Mouse (Mus musculus): ENCODE results near the gene Ntn4.
"Not testable (repeated sequence)": the region's sequence is repeated elsewhere in the genome, so short reads cannot be mapped to it uniquely, and the experiment has no call there.

Gene Ntn4

GRCm38 (mm10) chr10:93642897-93643296, 2.4 kb downstream of the Ntn4 start:
- DNase-seq: no peak

GRCm38 (mm10) chr10:93644451-93644941, 4.0 kb downstream of the Ntn4 start:
- DNase-seq: no peak

- DNase-seq: no peak
Observed at GRCm38 (mm10) chr10:93647655-93648561, 7.4 kb downstream of the Ntn4 start.

GRCm38 (mm10) chr10:93648598-93649102, 8.2 kb downstream of the Ntn4 start:
- no peak for DNase-seq

- no peak for DNase-seq
Observed at GRCm38 (mm10) chr10:93649127-93649526, 8.6 kb downstream of the Ntn4 start.

- DNase-seq: no peak
Observed at GRCm38 (mm10) chr10:93649600-93649999, 9.1 kb downstream of the Ntn4 start.

- DNase-seq: no peak
Observed at GRCm38 (mm10) chr10:93653322-93653721, 12.8 kb downstream of the Ntn4 start.

GRCm38 (mm10) chr10:93655428-93655827, 14.9 kb downstream of the Ntn4 start:
- no peak for DNase-seq

GRCm38 (mm10) chr10:93659792-93660191, 19.3 kb downstream of the Ntn4 start:
- no peak for DNase-seq

GRCm38 (mm10) chr10:93661348-93661991, 21.0 kb downstream of the Ntn4 start:
- no peak for DNase-seq

GRCm38 (mm10) chr10:93662018-93662417, 21.5 kb downstream of the Ntn4 start:
- DNase-seq: peak; percentile 31

- no peak for DNase-seq
Observed at GRCm38 (mm10) chr10:93666222-93666621, 25.7 kb downstream of the Ntn4 start.

GRCm38 (mm10) chr10:93666996-93667395, 26.5 kb downstream of the Ntn4 start:
- DNase-seq: no peak

- DNase-seq: no peak
Observed at GRCm38 (mm10) chr10:93672646-93673479, 32.4 kb downstream of the Ntn4 start.

- DNase-seq: peak; percentile 28
Observed at GRCm38 (mm10) chr10:93679191-93680007, 38.9 kb downstream of the Ntn4 start.

GRCm38 (mm10) chr10:93680680-93681377, 40.3 kb downstream of the Ntn4 start:
- no peak for DNase-seq

- no peak for DNase-seq
Observed at GRCm38 (mm10) chr10:93682185-93682747, 41.8 kb downstream of the Ntn4 start.

GRCm38 (mm10) chr10:93683185-93683584, 42.7 kb downstream of the Ntn4 start:
- DNase-seq: no peak

- DNase-seq: no peak
Observed at GRCm38 (mm10) chr10:93683896-93684295, 43.4 kb downstream of the Ntn4 start.

- DNase-seq: not testable (repeated sequence)
Observed at GRCm38 (mm10) chr10:93685416-93685815, 44.9 kb downstream of the Ntn4 start.

- no peak for DNase-seq
Observed at GRCm38 (mm10) chr10:93686579-93686978, 46.1 kb downstream of the Ntn4 start.

Data from kidney, postnatal 10 days (tissue).